Mouse (Mus musculus) C2C12 (cell line): ENCODE data around the gene Erich6b. TPM values are rescaled to one million over a fixed set of nuclear protein-coding genes. Genes with fewer than 3 reads are reported as not detected.

ENCODE experiments used
- H3K27me3 ChIP-seq: one replicate; pipeline ENCODE4 v1.6.1; 2011; ENCODE audit not compliant: control insufficient read depth, insufficient read depth, insufficient read length
- H3K36me3 ChIP-seq: one replicate; pipeline ENCODE4 v1.6.1; 2011; ENCODE audit not compliant: control insufficient read depth, insufficient read depth
- H3K4me3 ChIP-seq: one replicate; pipeline ENCODE4 v1.5.1; 2011; ENCODE audit warnings: mild to moderate bottlenecking, control low read depth; ENCODE audit not compliant: poor library complexity, insufficient read depth, severe bottlenecking
- H3K79me2 ChIP-seq: one replicate; pipeline ENCODE4 v1.6.1; 2011; ENCODE audit not compliant: control insufficient read depth, insufficient read depth
- H3K79me3 ChIP-seq: one replicate; pipeline ENCODE4 v1.6.1; 2011; ENCODE audit warnings: low read depth, control low read depth
- H3ac ChIP-seq: one replicate; pipeline ENCODE3; 2011; ENCODE audit warnings: low read depth; ENCODE audit not compliant: control insufficient read depth, insufficient read length
- CEBPB ChIP-seq: IDR thresholded peaks from one replicate; pipeline ENCODE4 v1.6.1; 2011; ENCODE audit warnings: low read depth, mild to moderate bottlenecking, control low read depth, moderate library complexity
- CTCF ChIP-seq: IDR thresholded peaks from one replicate; pipeline ENCODE4 v1.5.1; 2011; ENCODE audit not compliant: control insufficient read depth, insufficient read depth, insufficient read length
- FOSL1 ChIP-seq: IDR thresholded peaks from one replicate; pipeline ENCODE4 v1.8.0; 2011; ENCODE audit warnings: mild to moderate bottlenecking, low read length; ENCODE audit not compliant: poor library complexity, insufficient read depth, severe bottlenecking
- MAX ChIP-seq: IDR thresholded peaks from one replicate; pipeline ENCODE4 v1.6.1; 2011; ENCODE audit warnings: mild to moderate bottlenecking, control low read depth
- MYOD1 ChIP-seq: IDR thresholded peaks from one replicate; pipeline ENCODE4 v1.6.1; 2011; ENCODE audit warnings: low read depth; ENCODE audit not compliant: control insufficient read depth, insufficient read length
- MYOG ChIP-seq: IDR thresholded peaks from one replicate; pipeline ENCODE4 v1.6.1; 2011; ENCODE audit not compliant: control insufficient read depth, insufficient read length; ENCODE audit errors: extremely low read depth
- USF1 ChIP-seq: IDR thresholded peaks from one replicate; pipeline ENCODE4 v1.6.1; 2011; ENCODE audit warnings: low read depth, mild to moderate bottlenecking, control low read depth, moderate library complexity
- polyA plus RNA-seq: library from polyadenylated mRNA; unstranded; fragments of >200 nt; fragmentation: generic; extraction: Trizol; gene quantifications from one replicate; pipeline ENCODE4 v1.2.1, GENCODE M21; 2012; ENCODE audit warnings: missing spikeins

The Erich6b gene
- polyA plus RNA-seq, 1 experiment: not detected

GRCm38 (mm10) chr14:75707771-75708170 is 65.7 kb downstream of the Erich6b start:
- no peaks in the 10 kb centered on the region for H3K27me3 ChIP-seq
- TF ChIP-seq CTCF (no peak), MAX (no peak), USF1 (no peak), MYOD1 (no peak), FOSL1 (no peak), MYOG (no peak), CEBPB (no peak)
- no peaks in the 10 kb centered on the region for H3K79me2 ChIP-seq
- H3K79me3 ChIP-seq: no peaks in the 10 kb centered on the region
- H3ac ChIP-seq: no peak overlapping the region
- H3K36me3 ChIP-seq: peaks cover 94% of the 10 kb centered on the region
- H3K4me3 ChIP-seq: no peak overlapping the region

GRCm38 (mm10) chr14:75708986-75709385 is 66.9 kb downstream of the Erich6b start:
- Histone ChIP-seq H3K36me3 (peaks cover 92% of the 10 kb centered on the region), H3K4me3 (no peak overlapping the region), H3K79me3 (no peaks in the 10 kb centered on the region), H3K79me2 (no peaks in the 10 kb centered on the region), H3K27me3 (no peaks in the 10 kb centered on the region), H3ac (no peak overlapping the region)
- no peak for TF ChIP-seq FOSL1
- no peak for TF ChIP-seq USF1
- TF ChIP-seq MYOD1: no peak
- no peak for TF ChIP-seq CEBPB
- no peak for TF ChIP-seq MYOG
- TF ChIP-seq CTCF: no peak
- no peak for TF ChIP-seq MAX

GRCm38 (mm10) chr14:75711731-75712130 is 69.7 kb downstream of the Erich6b start:
- Histone ChIP-seq H3K79me3 (no peaks in the 10 kb centered on the region), H3ac (no peak overlapping the region), H3K27me3 (no peaks in the 10 kb centered on the region), H3K36me3 (peaks cover 92% of the 10 kb centered on the region), H3K4me3 (no peak overlapping the region), H3K79me2 (no peaks in the 10 kb centered on the region)
- TF ChIP-seq MYOG (no peak), FOSL1 (no peak), MYOD1 (no peak)

GRCm38 (mm10) chr14:75712687-75713086 is 70.6 kb downstream of the Erich6b start:
- Histone ChIP-seq H3K27me3 (no peaks in the 10 kb centered on the region), H3K79me2 (no peaks in the 10 kb centered on the region), H3K36me3 (peaks cover 92% of the 10 kb centered on the region), H3ac (no peak overlapping the region), H3K79me3 (no peaks in the 10 kb centered on the region), H3K4me3 (no peak overlapping the region)
- TF ChIP-seq MYOG: no peak
- no peak for TF ChIP-seq USF1
- no peak for TF ChIP-seq MAX
- no peak for TF ChIP-seq CEBPB
- TF ChIP-seq MYOD1: no peak
- TF ChIP-seq FOSL1: no peak
- no peak for TF ChIP-seq CTCF

- TF ChIP-seq FOSL1: no peak
- TF ChIP-seq MYOD1: no peak
- TF ChIP-seq MAX: no peak
- TF ChIP-seq MYOG: no peak
- TF ChIP-seq USF1: no peak
- no peak for TF ChIP-seq CTCF
- no peak for TF ChIP-seq CEBPB
- no peaks in the 10 kb centered on the region for H3K79me2 ChIP-seq
Measured at GRCm38 (mm10) chr14:75713661-75714060, 71.6 kb downstream of the Erich6b start.

GRCm38 (mm10) chr14:75716410-75716809 is 74.4 kb downstream of the Erich6b start:
- TF ChIP-seq MYOG: no peak
- TF ChIP-seq MYOD1: no peak
- no peak for TF ChIP-seq CEBPB
- no peak for TF ChIP-seq CTCF
- TF ChIP-seq FOSL1: no peak
- TF ChIP-seq USF1: no peak
- no peak for TF ChIP-seq MAX
- no peaks in the 10 kb centered on the region for H3K79me2 ChIP-seq
- H3K79me3 ChIP-seq: no peaks in the 10 kb centered on the region
- peaks cover 92% of the 10 kb centered on the region for H3K36me3 ChIP-seq
- H3K4me3 ChIP-seq: no peak overlapping the region
- H3K27me3 ChIP-seq: no peaks in the 10 kb centered on the region
- no peak overlapping the region for H3ac ChIP-seq

More at GRCm38 (mm10) chr14:75713661-75714060, 71.6 kb downstream of the Erich6b start:
- H3K79me3 ChIP-seq: no peaks in the 10 kb centered on the region
- no peak overlapping the region for H3K4me3 ChIP-seq
- H3K36me3 ChIP-seq: peaks cover 90% of the 10 kb centered on the region
- H3ac ChIP-seq: no peak overlapping the region
- no peaks in the 10 kb centered on the region for H3K27me3 ChIP-seq

Other genes starting within 250 kb of the Erich6b start
- gene Siah3, start 186.3 kb upstream of the Erich6b start, polyA plus RNA-seq: not detected
- gene Spert, start 49.1 kb upstream of the Erich6b start, polyA plus RNA-seq: not detected
- 7.9 TPM for gene Cog3, start 112.3 kb downstream of the Erich6b start, polyA plus RNA-seq
- gene Slc25a30, start 144.8 kb downstream of the Erich6b start, polyA plus RNA-seq: 15.9 TPM
- gene Tpt1, start 202.8 kb downstream of the Erich6b start, polyA plus RNA-seq: 5,697 TPM